Mouse (Mus musculus): ENCODE measurements at regions not wholly inside any gene's neighbourhood (a gene's known extent, or its start where the extent isn't known, plus 50 kb on each side); places are given as distances from the start of the nearest gene placed in this dataset.
A peak's percentile ranks its signal among the peaks of the same experiment; 100 is the strongest.

- H3K9me3 ChIP-seq, result no peaks in the 10 kb centered on the region
- no peaks in the 10 kb centered on the region for H3K27me3 ChIP-seq (replicated peaks; ENCODE audit: low read depth, poor library complexity, severe bottlenecking)
- DNase-seq (ENCODE audit: low spot score), result no peak
- WGBS, result 84% methylated on average over 5 of the region's 5 CpGs
- H3K27ac ChIP-seq (replicated peaks), result no peak overlapping the region
- H3K4me3 ChIP-seq, result no peak overlapping the region
- no peaks in the 10 kb centered on the region for H3K36me3 ChIP-seq (replicated peaks)
- peaks cover 18% of the 10 kb centered on the region for H3K4me1 ChIP-seq
These were observed 54.4 kb upstream of the Tcf12 start for GRCm38 (mm10) chr9:72166084-72166483.

DNA sequence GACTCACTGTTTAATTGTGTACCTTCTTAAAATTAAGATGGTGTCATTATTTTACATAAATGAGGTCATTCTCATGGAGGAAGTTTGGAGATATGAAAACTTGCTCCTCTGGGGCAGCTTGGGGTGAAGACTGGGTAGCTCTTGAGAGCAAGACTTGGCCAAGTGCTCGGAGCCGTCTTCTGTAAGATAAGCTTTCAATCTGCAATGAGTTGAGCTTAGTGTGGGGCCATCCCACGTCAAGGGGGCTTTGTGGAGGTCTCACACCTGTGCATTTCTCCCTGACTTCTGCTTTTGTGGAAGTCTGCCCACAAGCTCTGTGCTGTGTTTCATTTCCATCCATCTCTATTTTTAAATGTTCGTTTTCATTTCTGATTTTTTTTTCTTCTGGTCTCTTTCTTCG, 54.9 kb upstream of the Tcf12 start:
- 84% methylated on average over 5 of the region's 5 CpGs for WGBS
- Histone ChIP-seq H3K4me1 (peaks cover 18% of the 10 kb centered on the region), H3K9me3 (no peaks in the 10 kb centered on the region), H3K27me3 (replicated peaks; ENCODE audit: low read depth, poor library complexity, severe bottlenecking) (no peaks in the 10 kb centered on the region), H3K4me3 (no peak overlapping the region), H3K27ac (replicated peaks) (no peak overlapping the region), H3K36me3 (replicated peaks) (no peaks in the 10 kb centered on the region)
- DNase-seq (ENCODE audit: low spot score), result no peak

- Histone ChIP-seq H3K4me1 (peaks cover 18% of the 10 kb centered on the region), H3K36me3 (replicated peaks) (no peaks in the 10 kb centered on the region), H3K27ac (replicated peaks) (peak overlapping the region; percentile 89), H3K27me3 (replicated peaks; ENCODE audit: low read depth, poor library complexity, severe bottlenecking) (no peaks in the 10 kb centered on the region), H3K9me3 (no peaks in the 10 kb centered on the region), H3K4me3 (peak overlapping the region; percentile 50)
- DNase-seq (ENCODE audit: low spot score), result peak; percentile 22
- 63% methylated on average over 5 of the region's 5 CpGs for WGBS
These were observed 57.6 kb upstream of the Tcf12 start for GRCm38 (mm10) chr9:72169231-72169630.

DNA sequence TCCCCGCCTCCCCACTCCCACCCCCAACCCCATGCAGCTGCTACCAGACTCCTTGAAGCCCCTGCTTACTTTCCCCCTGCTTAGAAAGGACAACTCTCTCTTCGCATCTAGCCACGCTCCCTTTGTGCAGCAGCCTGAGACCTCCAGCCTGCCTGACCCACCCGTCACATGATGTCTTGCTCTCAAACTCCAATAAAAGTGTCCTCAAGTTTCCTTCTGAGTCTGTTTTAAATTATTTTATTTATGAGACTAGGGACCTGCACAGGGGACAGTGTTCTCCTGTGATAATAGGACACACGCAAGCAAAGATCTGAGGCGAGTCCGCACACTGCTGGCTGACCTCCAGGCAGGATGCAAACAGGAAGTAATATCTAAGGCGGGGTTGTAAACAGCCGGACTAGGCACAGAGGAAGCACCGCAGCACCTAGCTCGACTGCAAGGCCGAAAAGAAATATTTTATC, 58.1 kb upstream of the Tcf12 start:
- H3K27ac ChIP-seq (replicated peaks), result peak overlapping the region; percentile 89
- peak overlapping the region; percentile 50 for H3K4me3 ChIP-seq
- peak; percentile 64 for DNase-seq (ENCODE audit: low spot score)

DNA sequence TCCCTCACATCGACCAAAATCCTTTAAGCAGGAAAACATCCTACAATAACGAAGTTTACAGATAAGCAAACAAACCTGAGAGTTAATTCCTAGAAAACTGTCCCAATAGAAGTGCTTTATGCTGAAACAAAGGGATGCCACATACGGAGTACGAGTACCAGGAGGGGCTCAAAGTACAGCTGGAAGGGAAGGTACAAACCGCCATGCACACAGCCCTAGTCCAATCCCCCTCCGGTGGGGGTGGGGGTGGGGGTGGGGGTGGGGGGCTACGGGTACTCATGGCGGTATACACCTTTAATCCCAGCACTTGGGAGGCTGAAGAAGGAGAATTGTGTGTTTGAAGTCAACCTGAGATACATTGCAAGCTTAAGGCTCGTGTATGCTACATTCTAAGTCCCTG, 58.6 kb upstream of the Tcf12 start:
- H3K27ac ChIP-seq (replicated peaks), result peak overlapping the region; percentile 89
- H3K4me1 ChIP-seq, result peaks cover 18% of the 10 kb centered on the region
- H3K27me3 ChIP-seq (replicated peaks; ENCODE audit: low read depth, poor library complexity, severe bottlenecking), result no peaks in the 10 kb centered on the region
- DNase-seq (ENCODE audit: low spot score), result peak; percentile 51
- H3K4me3 ChIP-seq, result peak overlapping the region; percentile 50
- H3K9me3 ChIP-seq, result no peaks in the 10 kb centered on the region
- no peaks in the 10 kb centered on the region for H3K36me3 ChIP-seq (replicated peaks)
- WGBS, result 8% methylated on average over 9 of the region's 9 CpGs

More for the DNA sequence above, 58.1 kb upstream of the Tcf12 start:
- Histone ChIP-seq H3K36me3 (replicated peaks) (no peaks in the 10 kb centered on the region), H3K27me3 (replicated peaks; ENCODE audit: low read depth, poor library complexity, severe bottlenecking) (no peaks in the 10 kb centered on the region), H3K4me1 (peaks cover 18% of the 10 kb centered on the region), H3K9me3 (no peaks in the 10 kb centered on the region)
- WGBS, result 3% methylated on average over 12 of the region's 12 CpGs

DNA sequence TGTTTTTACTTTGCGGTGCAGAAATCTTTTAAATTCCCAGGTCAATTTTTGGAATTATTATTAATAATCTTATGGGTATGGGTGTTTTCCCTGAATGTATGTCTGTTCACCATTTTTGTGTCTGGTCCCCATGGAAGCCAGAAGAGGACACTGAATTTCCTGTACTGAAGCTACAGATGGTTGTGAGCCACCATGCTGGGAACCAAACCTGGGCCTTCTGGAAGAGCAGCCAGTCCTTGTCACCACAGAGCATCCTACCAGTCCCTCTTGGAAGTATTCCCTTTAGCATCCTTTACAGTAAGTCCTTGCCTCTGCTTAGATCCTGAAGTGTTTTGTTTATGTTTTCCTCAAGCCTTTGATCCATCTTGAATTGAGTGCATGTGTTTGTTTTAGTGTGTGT, 60.7 kb upstream of the Tcf12 start:
- DNase-seq (ENCODE audit: low spot score), result no peak
- Histone ChIP-seq H3K27ac (replicated peaks) (no peak overlapping the region), H3K4me1 (peaks cover 18% of the 10 kb centered on the region), H3K9me3 (no peaks in the 10 kb centered on the region), H3K4me3 (no peak overlapping the region), H3K27me3 (replicated peaks; ENCODE audit: low read depth, poor library complexity, severe bottlenecking) (no peaks in the 10 kb centered on the region), H3K36me3 (replicated peaks) (no peaks in the 10 kb centered on the region)
- WGBS, result 96% methylated on average over 1 of the region's 1 CpGs

- Histone ChIP-seq H3K27ac (replicated peaks) (no peak overlapping the region), H3K36me3 (replicated peaks) (no peaks in the 10 kb centered on the region), H3K4me1 (no peaks in the 10 kb centered on the region; the same call in 1 of the 2 replicates), H3K4me3 (no peak overlapping the region), H3K27me3 (replicated peaks; ENCODE audit: low read depth, poor library complexity, severe bottlenecking) (no peaks in the 10 kb centered on the region), H3K9me3 (no peaks in the 10 kb centered on the region)
- WGBS, result 86% methylated on average over 6 of the region's 6 CpGs
- no peak for DNase-seq (ENCODE audit: low spot score)
These were observed 69.3 kb upstream of the Tcf12 start for GRCm38 (mm10) chr9:72180972-72181371.

GRCm38 (mm10) chr9:72183336-72183735, 71.7 kb upstream of the Tcf12 start:
- WGBS, result 95% methylated on average over 10 of the region's 10 CpGs
- H3K27me3 ChIP-seq (replicated peaks; ENCODE audit: low read depth, poor library complexity, severe bottlenecking), result no peaks in the 10 kb centered on the region
- H3K4me1 ChIP-seq, result no peaks in the 10 kb centered on the region; the same call in 1 of the 2 replicates
- DNase-seq (ENCODE audit: low spot score), result no peak
- no peak overlapping the region for H3K4me3 ChIP-seq
- H3K9me3 ChIP-seq, result no peaks in the 10 kb centered on the region
- H3K36me3 ChIP-seq (replicated peaks), result no peaks in the 10 kb centered on the region
- no peak overlapping the region for H3K27ac ChIP-seq (replicated peaks)

- Histone ChIP-seq H3K9me3 (no peaks in the 10 kb centered on the region), H3K4me1 (no peaks in the 10 kb centered on the region; the same call in 1 of the 2 replicates), H3K36me3 (replicated peaks) (no peaks in the 10 kb centered on the region), H3K27ac (replicated peaks) (no peak overlapping the region), H3K4me3 (no peak overlapping the region), H3K27me3 (replicated peaks; ENCODE audit: low read depth, poor library complexity, severe bottlenecking) (no peaks in the 10 kb centered on the region)
- WGBS, result 91% methylated on average over 10 of the region's 10 CpGs
- no peak for DNase-seq (ENCODE audit: low spot score)
These were observed 72.3 kb upstream of the Tcf12 start for GRCm38 (mm10) chr9:72183925-72184324.

GRCm38 (mm10) chr9:72189867-72190266, 78.2 kb upstream of the Tcf12 start:
- Histone ChIP-seq H3K27ac (replicated peaks) (no peak overlapping the region), H3K36me3 (replicated peaks) (no peaks in the 10 kb centered on the region), H3K9me3 (no peaks in the 10 kb centered on the region), H3K4me3 (no peak overlapping the region), H3K27me3 (replicated peaks; ENCODE audit: low read depth, poor library complexity, severe bottlenecking) (no peaks in the 10 kb centered on the region), H3K4me1 (peaks cover 9% of the 10 kb centered on the region)
- 84% methylated on average over 7 of the region's 7 CpGs for WGBS
- DNase-seq (ENCODE audit: low spot score), result no peak

GRCm38 (mm10) chr9:72190631-72191030, 79.0 kb upstream of the Tcf12 start:
- Histone ChIP-seq H3K27ac (replicated peaks) (no peak overlapping the region), H3K4me1 (peaks cover 9% of the 10 kb centered on the region), H3K4me3 (no peak overlapping the region), H3K9me3 (no peaks in the 10 kb centered on the region), H3K27me3 (replicated peaks; ENCODE audit: low read depth, poor library complexity, severe bottlenecking) (no peaks in the 10 kb centered on the region), H3K36me3 (replicated peaks) (no peaks in the 10 kb centered on the region)
- WGBS, result 80% methylated on average over 4 of the region's 4 CpGs
- no peak for DNase-seq (ENCODE audit: low spot score)

DNA sequence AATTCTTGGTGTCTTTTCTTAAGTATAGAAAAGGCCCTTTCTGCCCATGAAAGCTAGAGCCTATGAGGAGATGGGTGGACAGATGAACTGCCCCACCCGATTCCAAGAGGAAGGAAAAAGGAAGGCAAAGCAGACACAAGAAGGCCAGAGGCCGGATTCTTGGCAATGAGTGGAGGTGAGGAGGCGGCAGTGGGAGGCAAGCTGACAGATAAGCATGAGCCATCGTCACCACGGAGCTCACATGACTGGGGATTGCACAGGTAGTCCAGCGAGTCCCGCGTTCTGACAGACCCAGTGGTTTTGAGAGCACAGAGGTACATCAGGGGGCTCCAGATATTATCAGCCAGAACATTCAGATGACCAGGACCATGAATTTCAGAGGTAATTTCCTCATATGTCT, 79.4 kb upstream of the Tcf12 start:
- Histone ChIP-seq H3K4me1 (peaks cover 9% of the 10 kb centered on the region), H3K36me3 (replicated peaks) (no peaks in the 10 kb centered on the region), H3K9me3 (no peaks in the 10 kb centered on the region), H3K27me3 (replicated peaks; ENCODE audit: low read depth, poor library complexity, severe bottlenecking) (no peaks in the 10 kb centered on the region), H3K4me3 (no peak overlapping the region), H3K27ac (replicated peaks) (no peak overlapping the region)
- no peak for DNase-seq (ENCODE audit: low spot score)
- WGBS, result 90% methylated on average over 8 of the region's 8 CpGs

GRCm38 (mm10) chr9:72192051-72192952, 80.6 kb upstream of the Tcf12 start:
- WGBS, result 40% methylated on average over 8 of the region's 8 CpGs
- peak; percentile 65 for DNase-seq (ENCODE audit: low spot score)
- H3K9me3 ChIP-seq, result no peaks in the 10 kb centered on the region
- H3K27me3 ChIP-seq (replicated peaks; ENCODE audit: low read depth, poor library complexity, severe bottlenecking), result no peaks in the 10 kb centered on the region
- H3K4me3 ChIP-seq, result no peak overlapping the region
- H3K36me3 ChIP-seq (replicated peaks), result no peaks in the 10 kb centered on the region
- H3K4me1 ChIP-seq, result peaks cover 14% of the 10 kb centered on the region
- H3K27ac ChIP-seq (replicated peaks), result 0 out of 2 replicates have a peak overlapping the region, but pooled peaks have one; percentile 31

Data from embryonic facial prominence, embryonic 10.5 days (tissue).